8 mouse cellular contexts compared by ENCODE assay signal in the genomic region with DNA sequence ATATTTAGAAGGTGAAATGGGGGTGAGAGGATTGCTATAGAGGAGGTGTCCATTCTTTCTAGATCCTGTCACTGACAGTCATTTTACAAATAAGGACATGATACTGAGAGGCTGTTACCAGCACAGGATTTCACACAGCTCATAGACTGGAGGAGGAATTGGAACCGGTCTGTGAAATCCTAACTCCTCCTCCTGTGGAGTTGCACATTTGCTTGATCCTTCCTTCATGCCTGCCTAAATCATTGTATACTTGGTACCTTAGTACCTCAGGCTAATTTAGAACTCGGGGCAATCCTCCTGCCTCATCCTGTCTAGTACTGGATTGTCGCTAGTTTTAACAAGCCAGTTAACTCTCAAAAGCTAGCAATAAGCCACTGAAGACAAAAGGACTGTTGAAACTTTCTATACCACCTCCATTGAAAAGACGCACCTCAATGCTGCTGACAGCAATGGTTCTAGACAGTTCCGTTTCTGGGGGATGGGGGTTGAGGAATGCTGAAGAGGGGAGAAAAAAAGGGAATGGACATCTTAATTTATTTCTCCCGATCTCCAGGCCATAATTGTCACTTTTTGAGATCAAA. TPM values are rescaled to one million over a fixed set of nuclear protein-coding genes. Genes with fewer than 3 reads are reported as not detected.
DNase-seq lines count a peak whose midpoint lies in the region; ATAC-seq and TF ChIP-seq lines count a peak whose summit lies in the region.

No protein-coding gene starts in this region.

- no peak for TF ChIP-seq CTCF in lung, postnatal 0 days (IDR thresholded peaks at IDR 0.05)
- no peak for TF ChIP-seq CTCF in small intestine, adult 2 months (IDR thresholded peaks at IDR 0.05; ENCODE audit: extremely low read depth, insufficient read length, insufficient replicate concordance, low read depth, low read length)

- no peak for TF ChIP-seq EP300 in lung, postnatal 0 days (IDR thresholded peaks at IDR 0.05)

- ATAC-seq in lung, postnatal 0 days, result peak; percentile 18
- ATAC-seq in erythroblast, adult 5-6 weeks (replicated peaks; ENCODE audit: low FRiP score, poor library complexity, severe bottlenecking), result peak; percentile 44
- ATAC-seq in limb, embryonic 11.5 days (ENCODE audit: insufficient number of reproducible peaks, low FRiP score, low TSS enrichment, low read depth), result 0 out of 2 replicates have a peak, but pooled peaks have one; percentile 6

- H3K27me3 ChIP-seq in lung, postnatal 0 days (replicated peaks; ENCODE audit: insufficient read depth, low read length), result 0 out of 2 replicates have a peak, but pooled peaks cover 6% of the 10 kb centered on the region
- peaks cover 26% of the 10 kb centered on the region for H3K27me3 ChIP-seq in limb, embryonic 11.5 days (ENCODE audit: control insufficient read depth, insufficient read depth, low read length)
- H3K27me3 ChIP-seq in small intestine, adult 2 months (ENCODE audit: control insufficient read depth, insufficient read depth, low read length), result no peaks in the 10 kb centered on the region

- H3K36me3 ChIP-seq in lung, postnatal 0 days (ENCODE audit: insufficient read depth, low read length), result no peaks in the 10 kb centered on the region
- H3K36me3 ChIP-seq in limb, embryonic 11.5 days (ENCODE audit: control insufficient read depth, insufficient read depth, low read length), result no peaks in the 10 kb centered on the region
- no peaks in the 10 kb centered on the region for H3K36me3 ChIP-seq in small intestine, adult 2 months (ENCODE audit: control insufficient read depth, insufficient read depth, low read length)

- WGBS in lung, postnatal 0 days, result 3% methylated on average over 6 of the region's 6 CpGs
- WGBS in limb, embryonic 11.5 days, result 6% methylated on average over 6 of the region's 6 CpGs
- WGBS in small intestine, adult 2 months, result under 1% methylated on average over 6 of the region's 6 CpGs

- H3K9me3 ChIP-seq in lung, postnatal 0 days (ENCODE audit: low read length), result no peaks in the 10 kb centered on the region
- H3K9me3 ChIP-seq in limb, embryonic 11.5 days (ENCODE audit: control insufficient read depth, low read length), result no peaks in the 10 kb centered on the region

- H3K27ac ChIP-seq in lung, postnatal 0 days (ENCODE audit: low read length), result peak overlapping the region; percentile 66
- H3K27ac ChIP-seq in limb, embryonic 11.5 days (replicated peaks; ENCODE audit: low read depth, low read length), result no peak overlapping the region; the same call in 1 of the 2 replicates
- H3K27ac ChIP-seq in small intestine, adult 2 months (ENCODE audit: insufficient read depth, low read depth, low read length), result peak overlapping the region; percentile 88

- H3K4me3 ChIP-seq in lung, postnatal 0 days (ENCODE audit: low read depth, low read length), result peak overlapping the region; percentile 80
- H3K4me3 ChIP-seq in limb, embryonic 11.5 days (ENCODE audit: low read depth, low read length), result peak overlapping the region; percentile 79
- H3K4me3 ChIP-seq in small intestine, adult 2 months (ENCODE audit: low read depth, low read length), result peak overlapping the region; percentile 92

- peaks cover 12% of the 10 kb centered on the region; the same call in 1 of the 2 replicates for H3K4me1 ChIP-seq in lung, postnatal 0 days (ENCODE audit: insufficient read depth, low read depth, low read length)
- peaks cover 26% of the 10 kb centered on the region for H3K4me1 ChIP-seq in limb, embryonic 11.5 days (ENCODE audit: control insufficient read depth, insufficient read depth, low read length)
- H3K4me1 ChIP-seq in small intestine, adult 2 months (ENCODE audit: control insufficient read depth, insufficient read depth, insufficient read length, low read length), result peaks cover 11% of the 10 kb centered on the region

- peak; percentile 74 for DNase-seq in lung, postnatal 0 days (ENCODE audit: low spot score)
- no peak for DNase-seq in lung, postnatal 14 days
- DNase-seq in limb, embryonic 11.5 days (ENCODE audit: low spot score), result no peak
- no peak for DNase-seq in urinary bladder, adult 18-20 months (ENCODE audit: low spot score in 2 of 2)
- DNase-seq in frontal cortex, postnatal 14 days (ENCODE audit: low spot score in 2 of 2), result no peak
- no peak for DNase-seq in kidney, postnatal 25 days

- peak overlapping the region; percentile 73 for H3K4me2 ChIP-seq in lung, postnatal 0 days (replicated peaks; ENCODE audit: low read depth, low read length)
- H3K4me2 ChIP-seq in limb, embryonic 11.5 days (ENCODE audit: low read depth, severe bottlenecking), result peak overlapping the region; percentile 51

- H3K9ac ChIP-seq in lung, postnatal 0 days (replicated peaks; ENCODE audit: low read depth), result peak overlapping the region; percentile 88
- peak overlapping the region; percentile 80 for H3K9ac ChIP-seq in limb, embryonic 11.5 days (ENCODE audit: low read length)

- no peak for TF ChIP-seq POLR2A in small intestine, adult 2 months (IDR thresholded peaks at IDR 0.05; ENCODE audit: low read depth, low read length)

RNA-seq across cellular contexts. Expression of a gene that starts 0.6 kb away (rescaled TPM):
- polyA plus RNA-seq in lung, postnatal 0 days (2015; fragmentation: Nextera tagmentation; extraction: Ambion mirVana), result 55.3 and 63.7 TPM in 2 replicates
- 21.7 and 21.9 TPM in 2 replicates for total RNA-seq in erythroblast, adult 5-6 weeks (2015; ENCODE audit: low replicate concordance)
- 18.0 and 25.9 TPM in 2 replicates for total RNA-seq in erythroblast, adult 5-6 weeks (2017; ENCODE audit: low replicate concordance)
- 70.4 and 71.4 TPM in 2 replicates for polyA plus RNA-seq in limb, embryonic 11.5 days (2014; fragmentation: Nextera tagmentation; extraction: Ambion mirVana)
- 77.1 and 168 TPM in 2 replicates for polyA plus RNA-seq in small intestine, adult 2 months (2012; rRNA removed)

RNA-seq across cellular contexts. Expression of a gene that starts 8.9 kb away (rescaled TPM):
- 6.1 and 9.8 TPM in 2 replicates for polyA plus RNA-seq in lung, postnatal 0 days (2015; fragmentation: Nextera tagmentation; extraction: Ambion mirVana)
- not detected in 2 replicates for total RNA-seq in erythroblast, adult 5-6 weeks (2015; ENCODE audit: low replicate concordance)
- not detected in 2 replicates for total RNA-seq in erythroblast, adult 5-6 weeks (2017; ENCODE audit: low replicate concordance)
- polyA plus RNA-seq in limb, embryonic 11.5 days (2014; fragmentation: Nextera tagmentation; extraction: Ambion mirVana), result 0.58 and 1.1 TPM in 2 replicates
- polyA plus RNA-seq in small intestine, adult 2 months (2012; rRNA removed), result 0.09 TPM in 1 of 2 replicates, not detected in the other

RNA-seq across cellular contexts. Expression of a gene that starts 8.9 kb away (rescaled TPM):
- polyA plus RNA-seq in lung, postnatal 0 days (2015; fragmentation: Nextera tagmentation; extraction: Ambion mirVana), result 3.1 and 3.3 TPM in 2 replicates
- total RNA-seq in erythroblast, adult 5-6 weeks (2015; ENCODE audit: low replicate concordance), result not detected in 2 replicates
- total RNA-seq in erythroblast, adult 5-6 weeks (2017; ENCODE audit: low replicate concordance), result 0.28 TPM in 1 of 2 replicates, not detected in the other
- 11.5 and 13.7 TPM in 2 replicates for polyA plus RNA-seq in limb, embryonic 11.5 days (2014; fragmentation: Nextera tagmentation; extraction: Ambion mirVana)
- 0.90 and 1.3 TPM in 2 replicates for polyA plus RNA-seq in small intestine, adult 2 months (2012; rRNA removed)

RNA-seq across cellular contexts. Expression of a gene that starts 29.9 kb away (rescaled TPM):
- 51.2 and 63.8 TPM in 2 replicates for polyA plus RNA-seq in lung, postnatal 0 days (2015; fragmentation: Nextera tagmentation; extraction: Ambion mirVana)
- total RNA-seq in erythroblast, adult 5-6 weeks (2015; ENCODE audit: low replicate concordance), result 0.63 TPM in 1 of 2 replicates, not detected in the other
- total RNA-seq in erythroblast, adult 5-6 weeks (2017; ENCODE audit: low replicate concordance), result not detected in 2 replicates
- polyA plus RNA-seq in limb, embryonic 11.5 days (2014; fragmentation: Nextera tagmentation; extraction: Ambion mirVana), result 29.2 and 30.5 TPM in 2 replicates
- polyA plus RNA-seq in small intestine, adult 2 months (2012; rRNA removed), result 47.3 and 179 TPM in 2 replicates

RNA-seq across cellular contexts. Expression of a gene that starts 39.9 kb away (rescaled TPM):
- polyA plus RNA-seq in lung, postnatal 0 days (2015; fragmentation: Nextera tagmentation; extraction: Ambion mirVana), result 14.5 and 18.1 TPM in 2 replicates
- total RNA-seq in erythroblast, adult 5-6 weeks (2015; ENCODE audit: low replicate concordance), result 0.77 and 5.2 TPM in 2 replicates
- total RNA-seq in erythroblast, adult 5-6 weeks (2017; ENCODE audit: low replicate concordance), result 19.2 and 25.0 TPM in 2 replicates
- 20.8 and 21.7 TPM in 2 replicates for polyA plus RNA-seq in limb, embryonic 11.5 days (2014; fragmentation: Nextera tagmentation; extraction: Ambion mirVana)
- polyA plus RNA-seq in small intestine, adult 2 months (2012; rRNA removed), result 30.3 and 70.3 TPM in 2 replicates
